Mouse (Mus musculus): ENCODE results near the gene Tmem120a. TPM values are rescaled to one million over a fixed set of nuclear protein-coding genes. Genes with fewer than 3 reads are reported as not detected.

Tmem120a gene
- total RNA-seq (2021) = 10 to 100 TPM; 55.5 to 59.9 TPM
- long read RNA-seq, experiment 1, transcript Tmem120a-201 (12 exons, 1,559 nt) = major isoform, 100 of 120 reads
- long read RNA-seq, experiment 1, partial matches to known transcripts = 4 of 120 reads
- long read RNA-seq, experiment 1, other reads (novel, unspliced or antisense) = 16 of 120 reads
- long read RNA-seq, experiment 2, transcript Tmem120a-201 (12 exons, 1,559 nt) = major isoform, 41 of 49 reads
- long read RNA-seq, experiment 2, partial matches to known transcripts = 1 of 49 reads
- long read RNA-seq, experiment 2, other reads (novel, unspliced or antisense) = 7 of 49 reads

GRCm38 (mm10) chr5:135743741-135744609, at the start of gene Tmem120a:
Gene Tmem120a (minus strand): TSS chr5:135744448.
- peak; percentile 98 for DNase-seq

- DNase-seq = no peak
Observed at GRCm38 (mm10) chr5:135782901-135783300, 38.7 kb upstream of the Tmem120a start.

GRCm38 (mm10) chr5:135780331-135780730, 36.1 kb upstream of the Tmem120a start:
- no peak for DNase-seq

GRCm38 (mm10) chr5:135778471-135779445, 34.5 kb upstream of the Tmem120a start, which contains the start of gene Mdh2:
Gene Mdh2 (plus strand): TSS chr5:135778480.
- peak; percentile 99 to 100 for DNase-seq

GRCm38 (mm10) chr5:135777796-135778470, 33.7 kb upstream of the Tmem120a start, which contains the start of gene Styxl1:
Gene Styxl1 (minus strand): TSS chr5:135778385.
- DNase-seq = peak; percentile 59 to 60

- no peak for DNase-seq
Observed at GRCm38 (mm10) chr5:135776546-135776945, 32.3 kb upstream of the Tmem120a start.

GRCm38 (mm10) chr5:135772519-135772918, 28.3 kb upstream of the Tmem120a start:
- no peak for DNase-seq

- DNase-seq = no peak
Observed at GRCm38 (mm10) chr5:135764971-135765370, 20.7 kb upstream of the Tmem120a start.

- DNase-seq = peak; percentile 68 to 78
Observed at GRCm38 (mm10) chr5:135763526-135763925, 19.3 kb upstream of the Tmem120a start.

GRCm38 (mm10) chr5:135761881-135762280, 17.6 kb upstream of the Tmem120a start:
- peak in 1 of 2 experiments; percentile 45 for DNase-seq

GRCm38 (mm10) chr5:135751595-135751994, 7.3 kb upstream of the Tmem120a start:
- DNase-seq = no peak

GRCm38 (mm10) chr5:135751041-135751440, 6.8 kb upstream of the Tmem120a start:
- DNase-seq = no peak

- no peak for DNase-seq
Observed at GRCm38 (mm10) chr5:135744742-135745141, 494 bp upstream of the Tmem120a start.

- DNase-seq = peak in 1 of 2 experiments; percentile 53
Observed at GRCm38 (mm10) chr5:135742941-135743740, 1.1 kb downstream of the Tmem120a start.

- no peak for DNase-seq
Observed at GRCm38 (mm10) chr5:135742156-135742555, 2.1 kb downstream of the Tmem120a start.

GRCm38 (mm10) chr5:135738266-135738665, 6.0 kb downstream of the Tmem120a start:
- no peak for DNase-seq

- DNase-seq = no peak
Observed at GRCm38 (mm10) chr5:135737154-135737553, 7.1 kb downstream of the Tmem120a start.

- no peak for DNase-seq
Observed at GRCm38 (mm10) chr5:135736544-135736943, 7.7 kb downstream of the Tmem120a start.

GRCm38 (mm10) chr5:135735741-135736140, 8.5 kb downstream of the Tmem120a start:
- DNase-seq = no peak

- DNase-seq = no peak
Observed at GRCm38 (mm10) chr5:135734057-135734680, 10.1 kb downstream of the Tmem120a start.

Measured in adrenal gland, postnatal 36 days (tissue).